Mouse (Mus musculus) stomach, embryonic 16.5 days (tissue): ENCODE measurements around the gene Kif1bp. TPM values are rescaled to one million over a fixed set of nuclear protein-coding genes. Genes with fewer than 3 reads are reported as not detected.

Source experiments
- ATAC-seq: fragments of 200-750 bp; cut with Nextera tagmentation; 2 replicates; pipeline ENCODE4 v1.8.0; 2017; ENCODE audit warnings: moderate number of reproducible peaks, moderate TSS enrichment; ENCODE audit not compliant: insufficient read depth, low FRiP score
- H3K27ac ChIP-seq: fragments of 300-500 bp; sonication (generic); 2 replicates; pipeline ENCODE4 v1.5.1; 2014; ENCODE audit warnings: low read length
- H3K27me3 ChIP-seq: fragments of 300-500 bp; sonication (generic); 2 replicates; pipeline ENCODE4 v1.6.1; 2014; ENCODE audit warnings: low read length, control low read depth, mixed read lengths; ENCODE audit not compliant: control insufficient read depth, insufficient read depth
- H3K36me3 ChIP-seq: fragments of 300-500 bp; sonication (generic); 2 replicates; pipeline ENCODE4 v1.6.1; 2014; ENCODE audit warnings: low read length; ENCODE audit not compliant: control insufficient read depth, insufficient read depth
- H3K4me1 ChIP-seq: fragments of 300-500 bp; sonication (generic); 2 replicates; pipeline ENCODE4 v1.6.1; 2014; ENCODE audit warnings: low read length, control low read depth, mixed read lengths; ENCODE audit not compliant: control insufficient read depth, insufficient read depth
- H3K4me2 ChIP-seq: fragments of 300-500 bp; sonication (generic); 2 replicates; pipeline ENCODE4 v1.6.1; 2014; ENCODE audit warnings: low read depth, low read length, mixed read lengths
- H3K4me3 ChIP-seq: fragments of 300-500 bp; sonication (generic); replicated peaks from 2 replicates; pipeline ENCODE4 v1.5.1; 2014; ENCODE audit warnings: mild to moderate bottlenecking, low read length
- H3K9ac ChIP-seq: fragments of 300-500 bp; sonication (generic); 2 replicates; pipeline ENCODE4 v1.6.1; 2014; ENCODE audit warnings: low read length
- H3K9me3 ChIP-seq: fragments of 300-500 bp; sonication (generic); replicated peaks from 2 replicates; pipeline ENCODE4 v1.6.1; 2016; ENCODE audit warnings: low read length, control low read depth; ENCODE audit not compliant: control insufficient read depth
- WGBS: fragments of 180-500 bp; shearing (Covaris S2); extraction: QIAGEN DNeasy Blood & Tissue Kit; methylation state at CpG from one replicate; pipeline ENCODE4 v1.1.7; 2014; 5-methylcytosine and 5-hydroxymethylcytosine counted together
- polyA plus RNA-seq: library from polyadenylated mRNA; unstranded; fragments of >200 nt; fragmentation: Nextera tagmentation; extraction: Ambion mirVana; gene quantifications from 2 replicates; pipeline ENCODE4 v1.2.1, GENCODE M21; 2015

The Kif1bp gene
- polyA plus RNA-seq, 1 experiment from 2014 or later: 24.7 TPM

DNA sequence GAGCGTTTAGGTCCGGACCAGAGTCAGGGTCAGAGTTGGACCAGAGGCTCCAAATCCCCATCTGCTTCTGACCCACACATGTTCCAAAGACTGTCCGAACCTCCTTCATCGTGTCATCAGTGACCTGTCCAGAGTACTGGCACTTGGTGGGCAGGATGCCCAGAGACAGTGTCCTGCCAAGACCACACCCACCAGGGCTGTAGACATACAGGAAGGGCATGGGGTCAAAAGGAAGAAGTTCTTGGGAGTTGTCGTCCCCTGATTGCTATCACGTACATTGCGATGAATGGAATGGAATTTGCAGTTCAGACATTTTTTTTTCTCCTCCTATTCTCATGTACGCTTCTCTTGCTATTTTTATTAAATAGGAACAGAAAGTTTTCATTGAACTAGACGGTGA is 48.1 kb downstream of the Kif1bp start:
- no peak for ATAC-seq
- no peaks in the 10 kb centered on the region for H3K4me1 ChIP-seq
- no peaks in the 10 kb centered on the region for H3K36me3 ChIP-seq
- no peak overlapping the region for H3K9ac ChIP-seq
- WGBS: 68% methylated on average over 9 of the region's 9 CpGs
- H3K4me2 ChIP-seq: no peak overlapping the region
- no peak overlapping the region for H3K4me3 ChIP-seq
- no peak overlapping the region for H3K27ac ChIP-seq
- H3K9me3 ChIP-seq: no peaks in the 10 kb centered on the region
- H3K27me3 ChIP-seq: no peaks in the 10 kb centered on the region

- Histone ChIP-seq H3K9ac (no peak within 1 kb of the TSS), H3K9me3 (no peaks in the 10 kb centered on the region)
- ATAC-seq: no peak
These were observed 50.9 kb downstream of the Kif1bp start, which contains the start of gene Srgn for GRCm38 (mm10) chr10:62527351-62527750. Gene Srgn, minus strand, starts transcription at chr10:62527451.

GRCm38 (mm10) chr10:62522346-62522950 is 55.8 kb downstream of the Kif1bp start:
- ATAC-seq: no peak
- H3K27ac ChIP-seq: no peak overlapping the region
- H3K4me3 ChIP-seq: no peak overlapping the region
- H3K4me2 ChIP-seq: no peak overlapping the region
- H3K9ac ChIP-seq: no peak overlapping the region
- H3K9me3 ChIP-seq: no peaks in the 10 kb centered on the region
- H3K4me1 ChIP-seq: no peaks in the 10 kb centered on the region
- H3K36me3 ChIP-seq: no peaks in the 10 kb centered on the region
- no peaks in the 10 kb centered on the region for H3K27me3 ChIP-seq
- WGBS: 59% methylated on average over 7 of the region's 7 CpGs

More at GRCm38 (mm10) chr10:62527351-62527750, 50.9 kb downstream of the Kif1bp start, which contains the start of gene Srgn:
- no peaks in the 10 kb centered on the region for H3K36me3 ChIP-seq
- no peak within 1 kb of the TSS for H3K27ac ChIP-seq
- H3K4me2 ChIP-seq: no peak within 1 kb of the TSS
- H3K4me1 ChIP-seq: no peaks in the 10 kb centered on the region
- H3K4me3 ChIP-seq: no peak within 1 kb of the TSS
- no peaks in the 10 kb centered on the region for H3K27me3 ChIP-seq
- 81% methylated on average over 14 of the region's 14 CpGs for WGBS

DNA sequence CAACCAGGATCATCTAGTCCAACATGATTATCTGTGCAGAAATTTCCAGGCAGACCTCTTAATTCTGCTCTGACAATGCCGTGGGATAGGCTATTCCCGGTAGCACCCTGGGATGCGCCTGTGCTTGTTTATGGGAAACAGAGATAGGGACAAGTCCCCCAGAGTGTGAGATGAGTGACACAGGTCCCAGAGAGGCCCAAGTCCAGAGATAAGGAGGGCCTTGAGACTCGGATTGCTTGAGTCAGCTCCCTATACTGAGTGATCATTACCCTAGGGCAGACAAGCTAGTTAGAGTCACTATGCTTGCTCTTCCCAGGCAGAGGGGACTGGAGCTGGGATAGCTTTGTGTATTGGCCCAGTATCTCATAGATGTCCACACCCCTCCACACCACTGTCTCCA is 56.5 kb downstream of the Kif1bp start:
- no peaks in the 10 kb centered on the region for H3K4me1 ChIP-seq
- 57% methylated on average over 4 of the region's 4 CpGs for WGBS
- no peaks in the 10 kb centered on the region for H3K9me3 ChIP-seq
- H3K4me2 ChIP-seq: no peak overlapping the region
- no peak overlapping the region for H3K27ac ChIP-seq
- H3K36me3 ChIP-seq: no peaks in the 10 kb centered on the region
- H3K27me3 ChIP-seq: no peaks in the 10 kb centered on the region
- no peak for ATAC-seq
- no peak overlapping the region for H3K4me3 ChIP-seq
- no peak overlapping the region for H3K9ac ChIP-seq

DNA sequence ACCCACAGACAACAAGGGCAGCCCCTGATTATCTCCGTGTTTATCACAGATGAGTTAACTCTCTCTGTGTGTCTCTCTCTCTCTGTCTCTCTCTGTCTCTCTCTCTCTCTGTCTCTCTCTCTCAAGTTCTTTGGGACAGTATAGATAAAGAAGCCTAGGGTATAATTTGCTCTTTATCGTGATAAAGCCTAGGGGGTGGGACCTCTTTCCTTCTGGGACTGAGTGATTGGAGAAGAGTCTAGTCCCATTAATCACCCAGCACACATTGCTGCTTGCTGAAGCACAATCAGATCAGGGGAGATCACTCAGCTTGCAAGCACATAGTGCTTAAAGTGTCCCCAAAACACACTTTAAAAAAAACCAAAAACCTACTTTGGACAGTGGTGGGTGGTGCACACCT is 57.3 kb downstream of the Kif1bp start:
- Histone ChIP-seq H3K27me3 (no peaks in the 10 kb centered on the region), H3K4me3 (no peak overlapping the region), H3K9me3 (no peaks in the 10 kb centered on the region), H3K9ac (no peak overlapping the region), H3K36me3 (no peaks in the 10 kb centered on the region), H3K4me1 (no peaks in the 10 kb centered on the region), H3K4me2 (no peak overlapping the region), H3K27ac (no peak overlapping the region)
- 47% methylated on average over 2 of the region's 2 CpGs for WGBS
- no peak for ATAC-seq

GRCm38 (mm10) chr10:62517511-62517910 is 60.7 kb downstream of the Kif1bp start:
- H3K4me3 ChIP-seq: no peak overlapping the region
- 79% methylated on average over 6 of the region's 6 CpGs for WGBS
- no peak for ATAC-seq
- no peaks in the 10 kb centered on the region for H3K36me3 ChIP-seq
- H3K27me3 ChIP-seq: no peaks in the 10 kb centered on the region
- H3K9ac ChIP-seq: no peak overlapping the region
- no peak overlapping the region for H3K27ac ChIP-seq
- H3K9me3 ChIP-seq: no peaks in the 10 kb centered on the region
- no peak overlapping the region for H3K4me2 ChIP-seq
- no peaks in the 10 kb centered on the region for H3K4me1 ChIP-seq

GRCm38 (mm10) chr10:62512855-62513254 is 65.4 kb downstream of the Kif1bp start:
- Histone ChIP-seq H3K4me3 (no peak overlapping the region), H3K36me3 (no peaks in the 10 kb centered on the region), H3K9me3 (no peaks in the 10 kb centered on the region), H3K27me3 (peaks cover 2% of the 10 kb centered on the region; the same call in 1 of the 2 replicates), H3K4me1 (peaks cover 3% of the 10 kb centered on the region; the same call in 1 of the 2 replicates), H3K4me2 (no peak overlapping the region), H3K9ac (no peak overlapping the region), H3K27ac (no peak overlapping the region)
- no peak for ATAC-seq
- WGBS: 90% methylated on average over 4 of the region's 4 CpGs

GRCm38 (mm10) chr10:62511528-62511927 is 66.7 kb downstream of the Kif1bp start:
- Histone ChIP-seq H3K27ac (no peak overlapping the region), H3K36me3 (no peaks in the 10 kb centered on the region), H3K4me1 (peaks cover 4% of the 10 kb centered on the region; the same call in 1 of the 2 replicates), H3K9me3 (no peaks in the 10 kb centered on the region), H3K9ac (no peak overlapping the region), H3K27me3 (peaks cover 4% of the 10 kb centered on the region; the same call in 1 of the 2 replicates), H3K4me2 (no peak overlapping the region), H3K4me3 (no peak overlapping the region)
- 80% methylated on average over 6 of the region's 6 CpGs for WGBS
- no peak for ATAC-seq

- ATAC-seq: no peak
These were observed 69.1 kb downstream of the Kif1bp start for GRCm38 (mm10) chr10:62509032-62509656.

More at GRCm38 (mm10) chr10:62509032-62509656, 69.1 kb downstream of the Kif1bp start:
- H3K4me1 ChIP-seq: peaks cover 4% of the 10 kb centered on the region; the same call in 1 of the 2 replicates
- no peaks in the 10 kb centered on the region for H3K36me3 ChIP-seq
- no peak overlapping the region for H3K4me2 ChIP-seq
- no peak overlapping the region for H3K9ac ChIP-seq
- H3K27ac ChIP-seq: no peak overlapping the region
- H3K4me3 ChIP-seq: no peak overlapping the region
- 61% methylated on average over 11 of the region's 11 CpGs for WGBS
- peaks cover 4% of the 10 kb centered on the region; the same call in 1 of the 2 replicates for H3K27me3 ChIP-seq
- no peaks in the 10 kb centered on the region for H3K9me3 ChIP-seq
